ENCODE assay signal across 20 mouse cellular contexts in the genomic region with DNA sequence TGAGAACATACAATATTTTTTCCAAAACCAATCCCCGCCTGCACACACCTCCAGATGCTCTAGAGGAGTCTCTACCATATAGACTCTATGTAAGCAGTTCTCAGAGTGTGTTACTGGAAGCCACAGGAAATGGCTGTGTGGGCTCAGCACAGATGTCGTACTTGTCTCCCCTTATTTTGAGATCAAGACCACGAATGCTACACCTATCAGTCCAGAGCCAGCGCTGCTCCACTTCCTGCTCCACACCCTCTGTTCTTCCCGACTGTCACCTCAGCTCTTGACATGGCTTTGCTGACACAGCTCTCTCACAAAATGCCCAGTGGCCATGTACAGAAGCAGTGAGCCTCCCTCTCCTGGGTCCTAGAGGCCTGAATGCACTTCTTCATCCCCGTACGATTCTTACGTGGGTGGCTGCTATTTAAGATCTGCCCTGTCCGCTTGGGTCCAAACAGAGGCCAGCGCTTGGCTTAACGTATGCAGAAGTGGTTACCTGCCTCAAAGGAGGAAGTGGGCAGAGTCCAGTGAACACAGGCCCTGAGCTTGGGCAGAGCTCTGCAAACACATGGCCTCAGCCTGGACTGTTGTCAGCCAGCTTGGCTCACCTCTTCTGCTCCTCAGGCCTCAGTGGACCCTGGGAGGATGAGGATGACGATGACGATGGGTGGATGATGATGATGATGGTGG.
DNase-seq lines count a peak whose midpoint lies in the region; ATAC-seq lines count a peak whose summit lies in the region.
"Had no signal": no experiment of that assay in that cellular context is flagged by ENCODE, and none has a peak within 500 bp of the region (broad histone marks: within the 10 kb centered on the region; RNA-seq: fewer than 3 reads in every experiment).

No protein-coding gene starts in this region.

- no peak for ATAC-seq in forebrain, embryonic 11.5 days (replicated peaks; ENCODE audit: low FRiP score)
- no peak for ATAC-seq in forebrain, embryonic 12.5 days (ENCODE audit: low FRiP score)
- ATAC-seq in neural tube, embryonic 11.5 days (ENCODE audit: insufficient read depth, low FRiP score, low TSS enrichment): no peak; the same call in 1 of the 2 replicates
- ATAC-seq in neural tube, embryonic 15.5 days (ENCODE audit: low FRiP score): no peak
- ATAC-seq in megakaryocyte-erythroid progenitor cell, adult 5-6 weeks (replicated peaks; ENCODE audit: low FRiP score, low TSS enrichment, poor library complexity, severe bottlenecking): peak; percentile 61
- ATAC-seq in intestine, embryonic 15.5 days: no peak
- ATAC-seq: activated CD4-positive, CD25-positive, alpha-beta regulatory T cell, adult 4 months had no signal

- H3K27ac ChIP-seq in forebrain, embryonic 11.5 days (ENCODE audit: low read depth, low read length): no peak overlapping the region
- H3K27ac ChIP-seq in forebrain, embryonic 12.5 days: no peak overlapping the region
- peak overlapping the region; percentile 53; the same call in 1 of the 2 replicates for H3K27ac ChIP-seq in neural tube, embryonic 11.5 days (ENCODE audit: low read depth, low read length)
- no peak overlapping the region for H3K27ac ChIP-seq in neural tube, embryonic 15.5 days (replicated peaks)
- no peak overlapping the region for H3K27ac ChIP-seq in intestine, embryonic 15.5 days
- H3K27ac ChIP-seq: gastrocnemius, adult 2 months; kidney, embryonic 15.5 days; layer of hippocampus, adult 2 months; limb, embryonic 15.5 days; stomach, embryonic 15.5 days had no signal

- no peaks in the 10 kb centered on the region for H3K36me3 ChIP-seq in forebrain, embryonic 11.5 days (ENCODE audit: control insufficient read depth, insufficient read depth, low read length)
- H3K36me3 ChIP-seq in forebrain, embryonic 12.5 days (replicated peaks): no peaks in the 10 kb centered on the region
- no peaks in the 10 kb centered on the region for H3K36me3 ChIP-seq in neural tube, embryonic 11.5 days (ENCODE audit: control insufficient read depth, insufficient read depth, low read length)
- no peaks in the 10 kb centered on the region for H3K36me3 ChIP-seq in neural tube, embryonic 15.5 days
- no peaks in the 10 kb centered on the region for H3K36me3 ChIP-seq in intestine, embryonic 15.5 days
- H3K36me3 ChIP-seq: kidney, embryonic 15.5 days; limb, embryonic 15.5 days; stomach, embryonic 15.5 days had no signal

- H3K27me3 ChIP-seq in forebrain, embryonic 11.5 days (ENCODE audit: control insufficient read depth, insufficient read depth, low read length): no peaks in the 10 kb centered on the region
- peaks cover 49% of the 10 kb centered on the region for H3K27me3 ChIP-seq in forebrain, embryonic 12.5 days
- no peaks in the 10 kb centered on the region for H3K27me3 ChIP-seq in neural tube, embryonic 11.5 days (ENCODE audit: control insufficient read depth, insufficient read depth, low read length)
- no peaks in the 10 kb centered on the region for H3K27me3 ChIP-seq in neural tube, embryonic 15.5 days (replicated peaks)
- no peaks in the 10 kb centered on the region for H3K27me3 ChIP-seq in intestine, embryonic 15.5 days (replicated peaks)
- H3K27me3 ChIP-seq: limb, embryonic 15.5 days; stomach, embryonic 15.5 days had no signal

- DNase-seq in forebrain, embryonic 11.5 days (ENCODE audit: low spot score): peak; percentile 46
- peak; percentile 14 for DNase-seq in neural tube, embryonic 11.5 days (ENCODE audit: low spot score)
- DNase-seq in right cerebral cortex, postnatal 25 days: no peak
- DNase-seq in layer of hippocampus, adult 9-10 months (ENCODE audit: low spot score): no peak
- DNase-seq: adrenal gland, postnatal 25 days; cerebellum, postnatal 25 days; gastrocnemius, adult 2 months; heart, adult 18-20 months; heart, postnatal 10 days; spleen, adult 18-20 months; thymus, postnatal 14 days had no signal

- H3K9me3 ChIP-seq in forebrain, embryonic 11.5 days (ENCODE audit: control insufficient read depth, low read length): no peaks in the 10 kb centered on the region
- no peaks in the 10 kb centered on the region for H3K9me3 ChIP-seq in forebrain, embryonic 12.5 days
- no peaks in the 10 kb centered on the region for H3K9me3 ChIP-seq in neural tube, embryonic 11.5 days (ENCODE audit: control insufficient read depth, low read length)
- no peaks in the 10 kb centered on the region for H3K9me3 ChIP-seq in neural tube, embryonic 15.5 days (replicated peaks)
- H3K9me3 ChIP-seq in intestine, embryonic 15.5 days: no peaks in the 10 kb centered on the region
- H3K9me3 ChIP-seq: kidney, embryonic 15.5 days; limb, embryonic 15.5 days; stomach, embryonic 15.5 days had no signal

- no peak overlapping the region for H3K4me2 ChIP-seq in forebrain, embryonic 11.5 days (ENCODE audit: low read depth, low read length, severe bottlenecking)
- no peak overlapping the region for H3K4me2 ChIP-seq in forebrain, embryonic 12.5 days
- H3K4me2 ChIP-seq in neural tube, embryonic 11.5 days (ENCODE audit: low read depth): no peak overlapping the region
- H3K4me2 ChIP-seq in neural tube, embryonic 15.5 days: no peak overlapping the region
- no peak overlapping the region for H3K4me2 ChIP-seq in intestine, embryonic 15.5 days (replicated peaks)
- H3K4me2 ChIP-seq: kidney, embryonic 15.5 days; limb, embryonic 15.5 days; stomach, embryonic 15.5 days had no signal

- no peak overlapping the region for H3K4me3 ChIP-seq in forebrain, embryonic 11.5 days (ENCODE audit: low read depth, low read length)
- H3K4me3 ChIP-seq in forebrain, embryonic 12.5 days (replicated peaks): no peak overlapping the region
- H3K4me3 ChIP-seq in neural tube, embryonic 11.5 days (ENCODE audit: low read depth, low read length): no peak overlapping the region
- H3K4me3 ChIP-seq in neural tube, embryonic 15.5 days (replicated peaks): no peak overlapping the region
- H3K4me3 ChIP-seq in intestine, embryonic 15.5 days (replicated peaks): no peak overlapping the region
- H3K4me3 ChIP-seq: gastrocnemius, adult 2 months; kidney, embryonic 15.5 days; layer of hippocampus, adult 2 months; limb, embryonic 15.5 days; stomach, embryonic 15.5 days had no signal

- peaks cover 7% of the 10 kb centered on the region; the same call in 1 of the 2 replicates for H3K4me1 ChIP-seq in forebrain, embryonic 11.5 days (replicated peaks; ENCODE audit: control insufficient read depth, insufficient read depth, low read length)
- H3K4me1 ChIP-seq in forebrain, embryonic 12.5 days: peaks cover 21% of the 10 kb centered on the region
- H3K4me1 ChIP-seq in neural tube, embryonic 11.5 days (ENCODE audit: control insufficient read depth, insufficient read depth, low read length): peaks cover 13% of the 10 kb centered on the region; the same call in 1 of the 2 replicates
- H3K4me1 ChIP-seq in neural tube, embryonic 15.5 days: peaks cover 13% of the 10 kb centered on the region
- no peaks in the 10 kb centered on the region for H3K4me1 ChIP-seq in intestine, embryonic 15.5 days (replicated peaks)
- H3K4me1 ChIP-seq: stomach, embryonic 15.5 days had no signal

- H3K9ac ChIP-seq in forebrain, embryonic 11.5 days (ENCODE audit: low read length): peak overlapping the region; percentile 6; the same call in 1 of the 2 replicates
- H3K9ac ChIP-seq in forebrain, embryonic 12.5 days: no peak overlapping the region
- no peak overlapping the region for H3K9ac ChIP-seq in neural tube, embryonic 11.5 days (ENCODE audit: low read length)
- no peak overlapping the region for H3K9ac ChIP-seq in neural tube, embryonic 15.5 days (replicated peaks)
- H3K9ac ChIP-seq in intestine, embryonic 15.5 days: no peak overlapping the region
- H3K9ac ChIP-seq: kidney, embryonic 15.5 days; limb, embryonic 15.5 days; stomach, embryonic 15.5 days had no signal

- WGBS in forebrain, embryonic 11.5 days: 73% methylated on average over 13 of the region's 13 CpGs
- WGBS in forebrain, embryonic 12.5 days: 76% methylated on average over 13 of the region's 13 CpGs
- WGBS in neural tube, embryonic 11.5 days: 80% methylated on average over 13 of the region's 13 CpGs
- 66% methylated on average over 13 of the region's 13 CpGs for WGBS in neural tube, embryonic 15.5 days
- 69% methylated on average over 13 of the region's 13 CpGs for WGBS in intestine, embryonic 15.5 days

Comparison
In these comparisons a context has a peak if more than half of its experiments do, and no peak if none do; other contexts are left out.
1. DNase-seq: peak in forebrain, embryonic 11.5 days (single experiment) and neural tube, embryonic 11.5 days (single experiment); none in right cerebral cortex, postnatal 25 days (single experiment) and layer of hippocampus, adult 9-10 months (single experiment).